Comparison of ENCODE assay signal across 16 mouse cellular contexts in the genomic region with DNA sequence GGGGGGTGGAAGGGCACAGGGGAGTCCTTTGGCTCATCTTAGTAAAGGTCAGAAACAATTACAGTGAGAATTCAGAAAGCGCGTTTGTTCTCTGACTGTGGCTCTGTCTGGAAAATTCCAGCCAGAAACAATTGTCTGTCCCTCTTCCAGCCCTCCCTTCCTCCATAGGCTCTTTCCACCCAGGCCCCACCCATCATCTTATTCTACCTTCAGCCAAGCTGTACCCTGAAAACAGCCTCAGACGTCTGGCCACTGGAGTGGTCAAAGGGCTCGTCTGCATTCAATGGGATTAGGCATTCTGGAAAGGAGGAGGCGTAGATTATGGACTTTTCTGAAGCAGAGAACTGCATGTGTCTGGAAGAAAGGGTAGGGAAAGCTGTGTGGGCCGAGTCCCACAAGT. TPM values are rescaled to one million over a fixed set of nuclear protein-coding genes. Genes with fewer than 3 reads are reported as not detected.
A peak's percentile ranks its signal among the peaks of the same experiment; 100 is the strongest.
DNase-seq lines count a peak whose midpoint lies in the region; ATAC-seq lines count a peak whose summit lies in the region.
"Had no signal": no experiment of that assay in that cellular context is flagged by ENCODE, and none has a peak within 500 bp of the region (broad histone marks: within the 10 kb centered on the region; RNA-seq: fewer than 3 reads in every experiment).

No protein-coding gene starts in this region.

- H3K27ac ChIP-seq in heart, embryonic 15.5 days: 0 out of 2 replicates have a peak overlapping the region, but pooled peaks have one; percentile 43
- H3K27ac ChIP-seq in brown adipose tissue, adult 24 weeks (replicated peaks; ENCODE audit: low read depth, low read length): 0 out of 2 replicates have a peak overlapping the region, but pooled peaks have one; percentile 1
- H3K27ac ChIP-seq in hindbrain, embryonic 14.5 days: no peak overlapping the region
- no peak overlapping the region for H3K27ac ChIP-seq in midbrain, embryonic 10.5 days (replicated peaks)
- H3K27ac ChIP-seq: stomach, postnatal 0 days had no signal

- H3K4me1 ChIP-seq in heart, embryonic 15.5 days (replicated peaks): peaks cover 21% of the 10 kb centered on the region
- peaks cover 15% of the 10 kb centered on the region for H3K4me1 ChIP-seq in brown adipose tissue, adult 24 weeks (ENCODE audit: control insufficient read depth, insufficient read depth, insufficient read length, low read length)
- H3K4me1 ChIP-seq in hindbrain, embryonic 14.5 days (replicated peaks; ENCODE audit: control insufficient read depth, insufficient read depth, low read length): no peaks in the 10 kb centered on the region
- peaks cover 34% of the 10 kb centered on the region for H3K4me1 ChIP-seq in midbrain, embryonic 10.5 days

- 76% methylated on average over 6 of the region's 6 CpGs for WGBS in heart, embryonic 15.5 days
- WGBS in hindbrain, embryonic 14.5 days: 47% methylated on average over 6 of the region's 6 CpGs
- 55% methylated on average over 6 of the region's 6 CpGs for WGBS in midbrain, embryonic 10.5 days

- no peaks in the 10 kb centered on the region for H3K27me3 ChIP-seq in heart, embryonic 15.5 days
- H3K27me3 ChIP-seq in hindbrain, embryonic 14.5 days (ENCODE audit: control insufficient read depth, insufficient read depth, low read length): no peaks in the 10 kb centered on the region
- H3K27me3 ChIP-seq in midbrain, embryonic 10.5 days (ENCODE audit: low read depth, poor library complexity, severe bottlenecking): peaks cover 14% of the 10 kb centered on the region

- H3K4me3 ChIP-seq in heart, embryonic 15.5 days: no peak overlapping the region
- no peak overlapping the region for H3K4me3 ChIP-seq in brown adipose tissue, adult 24 weeks (ENCODE audit: insufficient read depth, low read depth, low read length)
- H3K4me3 ChIP-seq in hindbrain, embryonic 14.5 days (replicated peaks; ENCODE audit: low read length): no peak overlapping the region
- H3K4me3 ChIP-seq in midbrain, embryonic 10.5 days: no peak overlapping the region
- H3K4me3 ChIP-seq: myocyte had no signal

- no peak for DNase-seq in heart, postnatal 4 days
- peak; percentile 21 for DNase-seq in kidney, postnatal 10 days
- DNase-seq in kidney, adult 18-20 months: no peak
- DNase-seq in hindbrain, embryonic 14.5 days (ENCODE audit: low spot score): no peak
- DNase-seq in midbrain, embryonic 10.5 days (ENCODE audit: low spot score): no peak
- no peak for DNase-seq in embryo, embryonic 9.5 days (ENCODE audit: extremely low spot score)
- DNase-seq: cerebellum, adult 8-10 months; forebrain, postnatal 0 days; gastrocnemius, postnatal 36 days; layer of hippocampus, adult 9-11 months; spleen, adult 18-20 months had no signal

- H3K9me3 ChIP-seq in heart, embryonic 15.5 days (replicated peaks): no peaks in the 10 kb centered on the region
- H3K9me3 ChIP-seq in hindbrain, embryonic 14.5 days (ENCODE audit: control insufficient read depth, low read length): no peaks in the 10 kb centered on the region
- no peaks in the 10 kb centered on the region; the same call in 1 of the 2 replicates for H3K9me3 ChIP-seq in midbrain, embryonic 10.5 days (replicated peaks)

- H3K9ac ChIP-seq in heart, embryonic 15.5 days: no peak overlapping the region
- no peak overlapping the region for H3K9ac ChIP-seq in hindbrain, embryonic 14.5 days
- H3K9ac ChIP-seq: forebrain, postnatal 0 days had no signal

- H3K4me2 ChIP-seq in heart, embryonic 15.5 days: no peak overlapping the region
- no peak overlapping the region for H3K4me2 ChIP-seq in hindbrain, embryonic 14.5 days (replicated peaks)
- H3K4me2 ChIP-seq: midbrain, embryonic 11.5 days had no signal

- ATAC-seq in heart, embryonic 15.5 days (replicated peaks; ENCODE audit: insufficient number of reproducible peaks, insufficient read depth, low FRiP score, low read depth): no peak
- ATAC-seq in hindbrain, embryonic 14.5 days (ENCODE audit: low FRiP score): 0 out of 2 replicates have a peak, but pooled peaks have one; percentile 27
- ATAC-seq: forebrain, postnatal 0 days had no signal

- H3K36me3 ChIP-seq in heart, embryonic 15.5 days: no peaks in the 10 kb centered on the region
- no peaks in the 10 kb centered on the region for H3K36me3 ChIP-seq in hindbrain, embryonic 14.5 days (replicated peaks; ENCODE audit: control insufficient read depth, insufficient read depth)
- no peaks in the 10 kb centered on the region for H3K36me3 ChIP-seq in midbrain, embryonic 10.5 days

RNA-seq across cellular contexts. Expression of gene Jun, which starts 56.8 kb away (rescaled TPM):
- polyA plus RNA-seq in heart, embryonic 15.5 days (2015; fragmentation: Nextera tagmentation; extraction: Ambion mirVana): 70.7 and 75.5 TPM in 2 replicates
- 10 to 100 TPM; 61.6 to 69.6 TPM for total RNA-seq in heart, postnatal 4 days (2021)
- polyA plus RNA-seq in brown adipose tissue, adult 24 weeks (2012; ENCODE audit: insufficient read depth, insufficient read length, missing spikeins): 66.9 and 91.2 TPM in 2 replicates
- 34.7 and 35.2 TPM in 2 replicates for polyA plus RNA-seq in hindbrain, embryonic 14.5 days (2014; fragmentation: Nextera tagmentation; extraction: Ambion mirVana)
- polyA plus RNA-seq in midbrain, embryonic 10.5 days (2016; fragmentation: Nextera tagmentation; extraction: Ambion mirVana): 68.9 and 71.0 TPM in 2 replicates

Comparison
In these comparisons a context has a peak if more than half of its experiments do, and no peak if none do; other contexts are left out.
1. H3K27ac ChIP-seq: peak in heart, embryonic 15.5 days (single experiment) and brown adipose tissue, adult 24 weeks (single experiment); none in hindbrain, embryonic 14.5 days (single experiment) and midbrain, embryonic 10.5 days (single experiment).